Mouse (Mus musculus) embryonic facial prominence, embryonic 14.5 days (tissue): ENCODE measurements at regions not wholly inside any gene's neighbourhood (a gene's known extent, or its start where the extent isn't known, plus 50 kb on each side); places are given as distances from the start of the nearest gene placed in this dataset.

ENCODE experiments used
- ATAC-seq: fragments of 200-750 bp; cut with Nextera tagmentation; 2 replicates; pipeline ENCODE4 v1.8.0; 2017; ENCODE audit warnings: low read depth, moderate number of reproducible peaks, moderate TSS enrichment
- DNase-seq: peaks from one replicate; pipeline ENCODE4 v3.0.0-alpha.2; 2015; ENCODE audit warnings: low spot score
- H3K27ac ChIP-seq: fragments of 300-500 bp; sonication (generic); replicated peaks from 2 replicates; pipeline ENCODE4 v1.5.1; 2014; ENCODE audit warnings: low read depth, mild to moderate bottlenecking, low read length, moderate library complexity
- H3K27me3 ChIP-seq: fragments of 300-500 bp; sonication (generic); replicated peaks from 2 replicates; pipeline ENCODE4 v1.6.1; 2014; ENCODE audit warnings: low read length; ENCODE audit not compliant: control insufficient read depth, insufficient read depth
- H3K36me3 ChIP-seq: fragments of 300-500 bp; sonication (generic); 2 replicates; pipeline ENCODE4 v1.6.1; 2014; ENCODE audit warnings: low read length, mixed read lengths; ENCODE audit not compliant: control insufficient read depth, insufficient read depth
- H3K4me1 ChIP-seq: fragments of 300-500 bp; sonication (generic); 2 replicates; pipeline ENCODE4 v1.6.1; 2014; ENCODE audit warnings: antibody characterized with exemption, low read length; ENCODE audit not compliant: control insufficient read depth, insufficient read depth
- H3K4me2 ChIP-seq: fragments of 300-500 bp; sonication (generic); 2 replicates; pipeline ENCODE4 v1.6.1; 2014; ENCODE audit warnings: low read depth, mild to moderate bottlenecking, low read length, moderate library complexity, mixed read lengths
- H3K4me3 ChIP-seq: fragments of 300-500 bp; sonication (generic); 2 replicates; pipeline ENCODE4 v1.5.1; 2014; ENCODE audit warnings: low read depth, mild to moderate bottlenecking, low read length
- H3K9ac ChIP-seq: fragments of 300-500 bp; sonication (generic); 2 replicates; pipeline ENCODE4 v1.6.1; 2014; ENCODE audit warnings: low read depth, mild to moderate bottlenecking, low read length, moderate library complexity, mixed read lengths
- H3K9me3 ChIP-seq: fragments of 300-500 bp; sonication (generic); 2 replicates; pipeline ENCODE4 v1.6.1; 2016; ENCODE audit warnings: low read length; ENCODE audit not compliant: control insufficient read depth
- WGBS: fragments of 180-500 bp; shearing (Covaris S2); extraction: QIAGEN DNeasy Blood & Tissue Kit; methylation state at CpG from one replicate; pipeline ENCODE4 v1.1.7; 2014; 5-methylcytosine and 5-hydroxymethylcytosine counted together

- H3K27me3 ChIP-seq = no peaks in the 10 kb centered on the region
- H3K4me3 ChIP-seq = no peak overlapping the region
- H3K9me3 ChIP-seq = no peaks in the 10 kb centered on the region
- ATAC-seq = no peak
- H3K27ac ChIP-seq = no peak overlapping the region
- no peak for DNase-seq
- H3K9ac ChIP-seq = no peak overlapping the region
- H3K4me1 ChIP-seq = no peaks in the 10 kb centered on the region
- WGBS = 89% methylated on average over 2 of the region's 2 CpGs
- H3K4me2 ChIP-seq = no peak overlapping the region
- no peaks in the 10 kb centered on the region for H3K36me3 ChIP-seq
These were observed 107.0 kb upstream of the Sall1 start for GRCm38 (mm10) chr8:89150952-89151351.

GRCm38 (mm10) chr8:89141529-89142235 lies 97.7 kb upstream of the Sall1 start:
- ATAC-seq (no peak), DNase-seq (no peak)
- no peak overlapping the region for H3K27ac ChIP-seq
- H3K9me3 ChIP-seq = no peaks in the 10 kb centered on the region
- H3K4me3 ChIP-seq = no peak overlapping the region
- WGBS = 59% methylated on average over 8 of the region's 8 CpGs
- no peaks in the 10 kb centered on the region for H3K27me3 ChIP-seq
- no peaks in the 10 kb centered on the region for H3K36me3 ChIP-seq
- no peak overlapping the region for H3K9ac ChIP-seq
- H3K4me1 ChIP-seq = no peaks in the 10 kb centered on the region
- no peak overlapping the region for H3K4me2 ChIP-seq

- DNase-seq = no peak
- no peak overlapping the region for H3K27ac ChIP-seq
- no peak overlapping the region for H3K9ac ChIP-seq
- H3K4me2 ChIP-seq = no peak overlapping the region
- ATAC-seq = no peak
- H3K27me3 ChIP-seq = no peaks in the 10 kb centered on the region
- H3K4me3 ChIP-seq = no peak overlapping the region
- no peaks in the 10 kb centered on the region for H3K4me1 ChIP-seq
- H3K36me3 ChIP-seq = no peaks in the 10 kb centered on the region
- WGBS = 70% methylated on average over 3 of the region's 3 CpGs
- H3K9me3 ChIP-seq = no peaks in the 10 kb centered on the region
These were observed 95.9 kb upstream of the Sall1 start for GRCm38 (mm10) chr8:89139876-89140275.

GRCm38 (mm10) chr8:89138416-89139125 lies 94.6 kb upstream of the Sall1 start:
- WGBS = 83% methylated on average over 8 of the region's 8 CpGs
- ATAC-seq = no peak
- no peak overlapping the region for H3K9ac ChIP-seq
- peaks cover 6% of the 10 kb centered on the region; the same call in 1 of the 2 replicates for H3K4me1 ChIP-seq
- no peaks in the 10 kb centered on the region for H3K36me3 ChIP-seq
- H3K9me3 ChIP-seq = no peaks in the 10 kb centered on the region
- no peak for DNase-seq
- H3K4me3 ChIP-seq = no peak overlapping the region
- no peak overlapping the region for H3K27ac ChIP-seq
- no peaks in the 10 kb centered on the region for H3K27me3 ChIP-seq
- H3K4me2 ChIP-seq = no peak overlapping the region

- Histone ChIP-seq H3K9ac (no peak overlapping the region), H3K4me1 (peaks cover 6% of the 10 kb centered on the region; the same call in 1 of the 2 replicates), H3K4me2 (peak overlapping the region; percentile 20), H3K9me3 (no peaks in the 10 kb centered on the region), H3K4me3 (no peak overlapping the region), H3K27ac (no peak overlapping the region), H3K36me3 (no peaks in the 10 kb centered on the region), H3K27me3 (no peaks in the 10 kb centered on the region)
- DNase-seq = peak; percentile 36
- ATAC-seq = peak; percentile 71; the same call in 1 of the 2 replicates
- 71% methylated on average over 19 of the region's 19 CpGs for WGBS
These were observed 90.9 kb upstream of the Sall1 start for GRCm38 (mm10) chr8:89134581-89135484.

GRCm38 (mm10) chr8:89134058-89134457 lies 90.1 kb upstream of the Sall1 start:
- no peak overlapping the region for H3K27ac ChIP-seq

GRCm38 (mm10) chr8:89121051-89121450 lies 77.1 kb upstream of the Sall1 start:
- WGBS = 83% methylated on average over 6 of the region's 6 CpGs
- H3K36me3 ChIP-seq = no peaks in the 10 kb centered on the region
- no peak for DNase-seq
- ATAC-seq = no peak
- H3K27me3 ChIP-seq = no peaks in the 10 kb centered on the region
- H3K27ac ChIP-seq = no peak overlapping the region
- no peak overlapping the region for H3K4me2 ChIP-seq
- H3K9ac ChIP-seq = no peak overlapping the region
- H3K9me3 ChIP-seq = no peaks in the 10 kb centered on the region
- no peaks in the 10 kb centered on the region for H3K4me1 ChIP-seq
- no peak overlapping the region for H3K4me3 ChIP-seq

More at GRCm38 (mm10) chr8:89134058-89134457, 90.1 kb upstream of the Sall1 start:
- peak overlapping the region; percentile 20 for H3K4me2 ChIP-seq
- H3K4me3 ChIP-seq = no peak overlapping the region
- DNase-seq (no peak), ATAC-seq (no peak)
- no peaks in the 10 kb centered on the region for H3K36me3 ChIP-seq
- no peak overlapping the region for H3K9ac ChIP-seq
- 40% methylated on average over 5 of the region's 5 CpGs for WGBS
- peaks cover 6% of the 10 kb centered on the region; the same call in 1 of the 2 replicates for H3K4me1 ChIP-seq
- H3K27me3 ChIP-seq = no peaks in the 10 kb centered on the region
- H3K9me3 ChIP-seq = no peaks in the 10 kb centered on the region

GRCm38 (mm10) chr8:89107895-89108660 lies 64.1 kb upstream of the Sall1 start:
- ATAC-seq = no peak
- H3K9me3 ChIP-seq = no peaks in the 10 kb centered on the region
- no peaks in the 10 kb centered on the region for H3K27me3 ChIP-seq
- no peak for DNase-seq
- no peak overlapping the region for H3K9ac ChIP-seq
- H3K4me2 ChIP-seq = no peak overlapping the region
- H3K4me1 ChIP-seq = 0 out of 2 replicates have a peak, but pooled peaks cover 4% of the 10 kb centered on the region
- H3K27ac ChIP-seq = no peak overlapping the region
- no peaks in the 10 kb centered on the region for H3K36me3 ChIP-seq
- no peak overlapping the region for H3K4me3 ChIP-seq
- WGBS = 36% methylated on average over 15 of the region's 15 CpGs
